Mouse (Mus musculus): ENCODE data around the gene Itln1.

- TF ChIP-seq GATA1 (IDR thresholded peaks at IDR 0.05; ENCODE audit: low read length) (no peak), TAL1 (IDR thresholded peaks at IDR 0.05; ENCODE audit: low read length) (no peak)
These were observed 3.7 kb downstream of the Itln1 start for GRCm38 (mm10) chr1:171531367-171531766.

Measured in erythroblast, embryonic 14.5 days (primary cell).